Mouse (Mus musculus) E14TG2a.4 (cell line): Measurements from ENCODE around the gene Megf6.

Experiments
- CTCF ChIP-seq: conservative IDR thresholded peaks from 2 replicates; pipeline ENCODE4 v1.5.1; 2014; ENCODE audit warnings: low read length
- NANOG ChIP-seq: IDR thresholded peaks from 2 replicates; pipeline ENCODE4 v1.6.1; 2014; ENCODE audit warnings: borderline replicate concordance, low read length, mixed read lengths
- POU5F1 ChIP-seq: IDR thresholded peaks from 2 replicates; pipeline ENCODE4 v1.6.1; 2014; ENCODE audit warnings: low read length, borderline replicate concordance

- no peak for TF ChIP-seq CTCF
- TF ChIP-seq NANOG = no peak
- no peak for TF ChIP-seq POU5F1
These were observed 99.0 kb downstream of the Megf6 start for GRCm38 (mm10) chr4:154269520-154269919.
